Mouse (Mus musculus) liver, embryonic 16.5 days (tissue): ENCODE results near the gene Bysl. TPM values are rescaled to one million over a fixed set of nuclear protein-coding genes. Genes with fewer than 3 reads are reported as not detected.
A peak's percentile ranks its signal among the peaks of the same experiment; 100 is the strongest.

Experiments used
- ATAC-seq: fragments of 200-750 bp; cut with Nextera tagmentation; 2 replicates; pipeline ENCODE4 v1.8.0; 2017; ENCODE audit warnings: low read depth, mild to moderate bottlenecking, moderate number of reproducible peaks, moderate library complexity
- H3K27ac ChIP-seq: fragments of 300-500 bp; sonication (generic); 2 replicates; pipeline ENCODE4 v1.5.1; 2014; ENCODE audit warnings: mild to moderate bottlenecking, low read length
- H3K27me3 ChIP-seq: fragments of 300-500 bp; sonication (generic); 2 replicates; pipeline ENCODE4 v1.6.1; 2014; ENCODE audit warnings: low read depth, low read length, mixed read lengths; ENCODE audit not compliant: control insufficient read depth, insufficient read depth
- H3K36me3 ChIP-seq: fragments of 300-500 bp; sonication (generic); 2 replicates; pipeline ENCODE4 v1.6.1; 2014; ENCODE audit warnings: mild to moderate bottlenecking; ENCODE audit not compliant: control insufficient read depth, insufficient read depth
- H3K4me1 ChIP-seq: fragments of 300-500 bp; sonication (generic); 2 replicates; pipeline ENCODE4 v1.6.1; 2014; ENCODE audit warnings: low read depth, low read length, mixed read lengths; ENCODE audit not compliant: control insufficient read depth
- H3K4me2 ChIP-seq: fragments of 300-500 bp; sonication (generic); 2 replicates; pipeline ENCODE4 v1.6.1; 2014; ENCODE audit warnings: low read depth, low read length, mixed read lengths
- H3K4me3 ChIP-seq: fragments of 300-500 bp; sonication (generic); 2 replicates; pipeline ENCODE4 v1.5.1; 2014; ENCODE audit warnings: low read depth, mild to moderate bottlenecking, low read length
- H3K9ac ChIP-seq: fragments of 300-500 bp; sonication (generic); 2 replicates; pipeline ENCODE4 v1.6.1; 2014; ENCODE audit warnings: low read depth, low read length
- H3K9me3 ChIP-seq: fragments of 300-500 bp; sonication (generic); replicated peaks from 2 replicates; pipeline ENCODE4 v1.6.1; 2016; ENCODE audit warnings: low read length; ENCODE audit not compliant: control insufficient read depth
- WGBS: fragments of 180-500 bp; shearing (Covaris S2); extraction: QIAGEN DNeasy Blood & Tissue Kit; methylation state at CpG from one replicate; pipeline ENCODE4 v1.1.7; 2014; ENCODE audit not compliant: insufficient replicate concordance; 5-methylcytosine and 5-hydroxymethylcytosine counted together
- polyA plus RNA-seq: library from polyadenylated mRNA; unstranded; fragments of >200 nt; fragmentation: Nextera tagmentation; extraction: Ambion mirVana; gene quantifications from 2 replicates; pipeline ENCODE4 v1.2.1, GENCODE M21; 2015

Gene Bysl
- polyA plus RNA-seq, 1 experiment from 2014 or later, result 12.5 TPM

DNA sequence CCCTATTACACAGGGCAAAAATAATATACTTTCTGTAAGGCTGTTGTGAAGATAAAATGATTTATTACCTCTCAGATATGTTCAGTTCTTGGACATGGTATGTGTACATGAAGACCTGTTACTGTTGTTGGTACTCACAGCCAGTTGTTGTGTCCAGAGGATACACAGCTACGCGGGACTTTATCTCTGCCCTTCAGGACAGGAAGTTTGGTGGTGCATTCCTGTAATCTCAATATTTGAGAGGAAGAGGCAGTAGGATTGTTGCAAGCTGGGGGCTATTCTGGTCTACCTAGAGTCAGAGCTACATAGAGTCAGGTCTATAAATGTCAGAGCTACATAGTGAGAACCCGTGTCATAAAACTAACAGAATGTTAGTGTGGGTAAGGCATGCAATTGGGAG lies 20.2 kb downstream of the Bysl start:
- no peaks in the 10 kb centered on the region for H3K9me3 ChIP-seq
- no peaks in the 10 kb centered on the region for H3K36me3 ChIP-seq
- H3K9ac ChIP-seq, result no peak overlapping the region
- no peak for ATAC-seq
- H3K4me2 ChIP-seq, result no peak overlapping the region
- no peak overlapping the region for H3K4me3 ChIP-seq
- H3K4me1 ChIP-seq, result peaks cover 29% of the 10 kb centered on the region
- H3K27ac ChIP-seq, result no peak overlapping the region
- WGBS, result 14% methylated on average over 3 of the region's 3 CpGs
- no peaks in the 10 kb centered on the region for H3K27me3 ChIP-seq

DNA sequence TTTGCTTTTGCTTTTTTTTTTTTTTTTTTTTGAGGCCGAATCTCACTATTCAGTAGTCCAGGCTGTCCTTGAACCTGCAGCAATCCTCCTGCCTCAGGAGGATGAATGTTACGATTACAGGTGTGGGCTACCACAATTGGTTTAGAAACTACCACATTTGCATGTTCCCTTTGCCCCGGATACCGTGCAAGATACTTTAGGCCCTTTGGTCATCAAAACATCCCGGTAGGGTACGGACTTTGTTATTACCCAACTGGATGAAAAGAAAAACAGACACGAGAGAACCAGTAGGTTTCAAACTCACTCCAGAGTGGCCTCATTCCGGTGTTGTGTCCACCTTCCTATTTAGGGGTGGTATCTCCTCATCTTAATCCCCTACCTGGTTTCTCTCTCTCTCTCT lies 22.8 kb downstream of the Bysl start:
- peaks cover 24% of the 10 kb centered on the region for H3K4me1 ChIP-seq
- WGBS, result 77% methylated on average over 8 of the region's 8 CpGs

DNA sequence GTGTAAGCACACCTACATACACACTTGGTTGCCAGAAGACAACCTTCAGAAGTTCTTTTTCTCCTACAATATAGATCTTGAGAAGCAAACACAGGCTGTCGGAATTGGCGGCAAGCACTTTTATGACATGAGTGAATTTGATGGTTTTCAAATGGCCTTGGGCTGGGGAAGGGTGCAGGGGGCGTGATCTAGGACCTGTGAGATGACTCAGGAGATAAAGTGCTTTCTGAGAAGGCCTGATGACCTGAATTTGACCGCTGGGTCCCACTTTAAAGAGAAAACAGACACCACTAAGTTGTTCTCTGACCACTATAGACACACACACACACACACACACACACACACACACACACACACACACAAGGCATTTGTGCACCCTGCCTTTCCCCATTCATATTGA lies 30.3 kb downstream of the Bysl start:
- Histone ChIP-seq H3K4me2 (no peak overlapping the region), H3K9ac (no peak overlapping the region), H3K9me3 (no peaks in the 10 kb centered on the region), H3K4me1 (peaks cover 17% of the 10 kb centered on the region), H3K27ac (no peak overlapping the region), H3K36me3 (no peaks in the 10 kb centered on the region), H3K27me3 (no peaks in the 10 kb centered on the region), H3K4me3 (no peak overlapping the region)
- no peak for ATAC-seq
- 82% methylated on average over 4 of the region's 4 CpGs for WGBS

More for the DNA sequence above, 22.8 kb downstream of the Bysl start:
- H3K4me3 ChIP-seq, result no peak overlapping the region
- ATAC-seq, result no peak
- no peak overlapping the region for H3K4me2 ChIP-seq
- H3K36me3 ChIP-seq, result no peaks in the 10 kb centered on the region
- no peak overlapping the region for H3K27ac ChIP-seq
- H3K27me3 ChIP-seq, result no peaks in the 10 kb centered on the region
- H3K9ac ChIP-seq, result no peak overlapping the region
- H3K9me3 ChIP-seq, result no peaks in the 10 kb centered on the region

DNA sequence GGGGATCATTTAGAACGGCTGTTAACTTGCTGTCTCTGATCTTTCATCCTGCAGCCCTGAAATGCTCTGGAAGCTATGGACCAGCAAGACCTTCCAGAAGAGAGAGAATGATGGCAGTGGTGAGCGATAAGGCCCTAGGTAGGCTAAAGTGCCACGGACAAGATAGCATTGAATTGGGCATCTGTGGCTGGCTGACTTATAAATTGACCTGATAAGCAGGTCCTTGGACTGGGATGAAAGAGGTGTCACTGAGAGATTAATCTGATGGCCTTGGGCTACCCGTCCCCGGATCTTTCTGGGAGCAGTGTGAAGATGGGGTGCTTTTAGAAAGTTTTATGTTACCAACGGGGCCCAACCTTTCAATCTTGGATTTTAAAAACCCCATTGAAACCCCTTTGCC lies 32.6 kb downstream of the Bysl start:
- Histone ChIP-seq H3K9me3 (no peaks in the 10 kb centered on the region), H3K27me3 (no peaks in the 10 kb centered on the region), H3K27ac (peak overlapping the region; percentile 84), H3K4me2 (peak overlapping the region; percentile 18), H3K4me1 (peaks cover 17% of the 10 kb centered on the region), H3K9ac (no peak overlapping the region), H3K36me3 (no peaks in the 10 kb centered on the region), H3K4me3 (no peak overlapping the region)
- ATAC-seq, result peak; percentile 97
- WGBS, result 36% methylated on average over 6 of the region's 6 CpGs

DNA sequence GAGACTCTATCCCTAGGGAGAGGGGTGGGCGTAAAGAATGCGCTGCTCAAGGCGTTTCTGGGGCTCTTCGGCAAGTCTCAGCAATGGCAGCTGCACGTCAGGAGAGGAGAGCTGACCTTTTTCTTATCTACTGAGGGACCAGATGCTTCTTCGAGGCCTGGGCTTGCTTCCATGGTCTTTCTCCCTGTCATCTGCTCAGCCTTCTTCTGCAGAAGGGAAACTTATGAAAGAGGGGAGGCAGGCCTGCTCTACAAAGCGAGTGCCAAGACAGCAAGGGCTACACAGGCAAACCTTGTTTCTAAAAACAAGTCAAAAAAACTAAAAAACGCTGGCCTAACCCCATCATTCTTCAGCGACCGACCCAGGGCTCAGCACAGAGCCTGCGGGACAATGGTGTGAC lies 36.5 kb downstream of the Bysl start:
- no peak overlapping the region for H3K4me2 ChIP-seq
- H3K9me3 ChIP-seq, result no peaks in the 10 kb centered on the region

DNA sequence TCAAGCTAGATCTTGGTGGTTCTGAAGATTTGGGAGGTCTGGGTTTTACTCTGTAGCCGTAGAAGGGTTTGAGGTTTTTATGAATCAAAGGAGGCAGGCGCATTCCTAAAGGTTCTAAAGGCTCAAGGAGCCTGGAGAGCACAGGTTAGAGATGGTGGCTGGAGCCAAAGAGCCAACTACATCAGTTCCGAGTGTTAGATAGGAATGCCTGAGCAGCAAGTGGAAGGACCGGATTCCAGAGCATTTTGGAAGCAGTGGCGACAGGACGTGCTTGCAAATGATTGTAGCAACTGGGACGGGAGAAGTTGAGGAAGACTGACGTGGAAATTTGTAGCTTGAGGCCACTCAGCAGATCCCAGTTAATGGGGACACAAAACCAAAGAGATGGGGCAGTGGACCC lies 37.3 kb downstream of the Bysl start:
- H3K27me3 ChIP-seq, result no peaks in the 10 kb centered on the region
- H3K9ac ChIP-seq, result no peak overlapping the region
- no peak for ATAC-seq
- no peak overlapping the region for H3K27ac ChIP-seq
- no peak overlapping the region for H3K4me2 ChIP-seq
- no peaks in the 10 kb centered on the region for H3K36me3 ChIP-seq
- peaks cover 19% of the 10 kb centered on the region for H3K4me1 ChIP-seq
- H3K9me3 ChIP-seq, result no peaks in the 10 kb centered on the region
- 78% methylated on average over 8 of the region's 8 CpGs for WGBS
- no peak overlapping the region for H3K4me3 ChIP-seq

More for the DNA sequence above, 36.5 kb downstream of the Bysl start:
- H3K27ac ChIP-seq, result no peak overlapping the region
- no peak overlapping the region for H3K9ac ChIP-seq
- H3K4me1 ChIP-seq, result peaks cover 17% of the 10 kb centered on the region
- no peak for ATAC-seq
- H3K27me3 ChIP-seq, result no peaks in the 10 kb centered on the region
- no peak overlapping the region for H3K4me3 ChIP-seq
- WGBS, result 67% methylated on average over 11 of the region's 11 CpGs
- no peaks in the 10 kb centered on the region for H3K36me3 ChIP-seq

DNA sequence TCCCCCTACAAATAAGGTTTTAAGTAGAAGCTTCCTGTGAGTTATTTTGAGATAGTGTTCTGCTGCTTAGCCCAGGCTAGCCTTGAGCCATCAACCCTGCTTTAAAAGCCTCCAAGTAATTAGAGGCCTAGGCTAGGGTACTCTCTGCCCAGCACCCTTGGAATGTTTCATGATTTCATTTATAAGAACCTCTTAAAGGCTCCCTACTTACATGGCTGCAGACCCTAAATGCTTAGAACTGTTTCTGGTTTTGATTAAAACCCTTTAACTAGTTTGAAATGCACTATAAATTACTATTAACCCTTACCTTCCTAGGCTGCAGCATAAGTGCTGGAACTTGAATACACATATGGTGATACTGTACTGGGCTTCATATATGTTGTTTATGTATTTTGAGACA lies 38.9 kb downstream of the Bysl start:
- Histone ChIP-seq H3K27me3 (no peaks in the 10 kb centered on the region), H3K4me3 (no peak overlapping the region), H3K9ac (no peak overlapping the region), H3K9me3 (no peaks in the 10 kb centered on the region), H3K27ac (no peak overlapping the region), H3K36me3 (no peaks in the 10 kb centered on the region), H3K4me2 (no peak overlapping the region), H3K4me1 (peaks cover 20% of the 10 kb centered on the region)
- no peak for ATAC-seq

DNA sequence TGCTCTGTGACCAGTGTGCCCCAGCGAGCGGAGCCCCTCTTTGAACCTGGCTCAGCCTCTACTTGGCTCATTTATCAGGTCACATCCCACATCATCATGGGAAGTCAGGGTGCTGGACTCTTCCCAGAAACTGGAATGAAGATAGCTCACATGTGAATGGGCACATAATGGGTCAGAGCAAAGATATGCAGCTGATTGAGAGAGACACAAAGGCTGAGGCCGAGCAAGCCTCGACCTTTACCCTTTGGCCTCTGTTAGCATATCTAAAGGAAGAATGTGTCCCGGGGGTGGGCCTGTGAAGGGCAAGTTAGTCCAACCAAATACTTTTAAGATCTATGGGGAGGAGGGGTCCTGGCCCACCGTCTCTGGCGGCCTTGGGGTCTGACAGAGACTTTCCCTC lies 39.7 kb downstream of the Bysl start:
- Histone ChIP-seq H3K4me1 (peaks cover 28% of the 10 kb centered on the region), H3K36me3 (no peaks in the 10 kb centered on the region), H3K4me3 (no peak overlapping the region), H3K4me2 (no peak overlapping the region), H3K27me3 (no peaks in the 10 kb centered on the region), H3K27ac (no peak overlapping the region), H3K9me3 (no peaks in the 10 kb centered on the region), H3K9ac (no peak overlapping the region)
- WGBS, result 68% methylated on average over 7 of the region's 7 CpGs
- ATAC-seq, result no peak

DNA sequence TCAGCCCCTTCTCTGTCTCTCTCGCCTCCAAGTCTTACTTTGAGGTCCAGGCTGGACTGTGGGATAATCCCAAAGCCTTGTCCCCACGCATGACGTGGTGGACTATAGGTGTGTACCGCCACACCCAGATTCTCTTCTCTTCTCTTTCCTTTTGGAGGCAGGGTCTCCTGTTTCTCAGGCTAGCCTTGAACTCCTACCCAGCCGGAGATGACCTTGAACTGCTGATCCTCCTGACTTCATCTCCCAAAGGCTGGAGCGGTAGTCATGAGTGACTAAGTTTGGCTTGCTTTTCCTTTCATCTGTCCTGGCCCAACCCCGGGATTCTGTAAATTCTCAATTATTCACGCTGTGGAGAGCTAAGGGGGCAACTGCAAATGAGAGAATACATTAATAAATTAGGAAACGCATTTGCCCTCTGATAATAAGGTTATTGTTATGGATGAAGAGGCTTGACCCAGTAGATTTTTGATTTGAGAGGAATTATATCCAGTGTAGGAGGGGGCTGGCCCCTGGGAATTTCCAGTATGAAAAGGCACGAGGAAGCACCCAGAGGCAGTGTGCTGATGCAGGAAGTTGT lies 42.3 kb downstream of the Bysl start:
- peaks cover 37% of the 10 kb centered on the region for H3K4me1 ChIP-seq
- ATAC-seq, result no peak
- H3K9ac ChIP-seq, result peak overlapping the region; percentile 55
- H3K27me3 ChIP-seq, result no peaks in the 10 kb centered on the region
- H3K4me2 ChIP-seq, result peak overlapping the region; percentile 55
- H3K9me3 ChIP-seq, result no peaks in the 10 kb centered on the region
- no peaks in the 10 kb centered on the region for H3K36me3 ChIP-seq
- WGBS, result 79% methylated on average over 10 of the region's 10 CpGs
- no peak overlapping the region for H3K4me3 ChIP-seq
- peak overlapping the region; percentile 91 for H3K27ac ChIP-seq
